Mouse (Mus musculus): Measurements from ENCODE around the gene Atf7ip.

GRCm38 (mm10) chr6:136645754-136646153, 139.8 kb downstream of the Atf7ip start:
- TF ChIP-seq EP300 (optimal IDR thresholded peaks at IDR 0.05) (no peak), CTCF (IDR thresholded peaks at IDR 0.05; ENCODE audit: low read depth) (no peak)

All from stomach, postnatal 0 days (tissue).